Mouse (Mus musculus) limb, embryonic 13.5 days (tissue): Measurements from ENCODE around the gene Olfr391-ps. TPM values are rescaled to one million over a fixed set of nuclear protein-coding genes. Genes with fewer than 3 reads are reported as not detected.

Experiments
- ATAC-seq: fragments of 200-750 bp; cut with Nextera tagmentation; 2 replicates; pipeline ENCODE4 v1.8.0; 2017; ENCODE audit warnings: low read depth, moderate number of reproducible peaks, moderate TSS enrichment; ENCODE audit not compliant: low FRiP score
- H3K27ac ChIP-seq: fragments of 300-500 bp; sonication (generic); 2 replicates; pipeline ENCODE4 v1.5.1; 2015; ENCODE audit warnings: inconsistent platforms, mild to moderate bottlenecking, moderate library complexity
- H3K27me3 ChIP-seq: fragments of 300-500 bp; sonication (generic); 2 replicates; pipeline ENCODE4 v1.6.1; 2015; ENCODE audit warnings: mild to moderate bottlenecking, inconsistent platforms
- H3K36me3 ChIP-seq: fragments of 300-500 bp; sonication (generic); 2 replicates; pipeline ENCODE4 v1.6.1; 2015; ENCODE audit warnings: inconsistent platforms, mild to moderate bottlenecking, moderate library complexity
- H3K4me1 ChIP-seq: fragments of 300-500 bp; sonication (generic); 2 replicates; pipeline ENCODE4 v1.6.1; 2015; ENCODE audit warnings: inconsistent platforms
- H3K4me2 ChIP-seq: fragments of 300-500 bp; sonication (generic); replicated peaks from 2 replicates; pipeline ENCODE4 v1.6.1; 2015; ENCODE audit warnings: inconsistent platforms, mild to moderate bottlenecking, moderate library complexity
- H3K4me3 ChIP-seq: fragments of 300-500 bp; sonication (generic); 2 replicates; pipeline ENCODE4 v1.5.1; 2015; ENCODE audit warnings: moderate library complexity, mild to moderate bottlenecking, inconsistent platforms
- H3K9ac ChIP-seq: fragments of 300-500 bp; sonication (generic); 2 replicates; pipeline ENCODE4 v1.6.1; 2015; ENCODE audit warnings: mild to moderate bottlenecking, inconsistent platforms
- H3K9me3 ChIP-seq: fragments of 300-500 bp; sonication (generic); 2 replicates; pipeline ENCODE4 v1.6.1; 2016; ENCODE audit warnings: inconsistent platforms
- WGBS: fragments of 180-500 bp; shearing (Covaris S2); methylation state at CpG from one replicate; pipeline ENCODE4 v1.1.7; 2015; 5-methylcytosine and 5-hydroxymethylcytosine counted together
- polyA plus RNA-seq: library from polyadenylated mRNA; unstranded; fragments of >200 nt; fragmentation: Nextera tagmentation; extraction: Ambion mirVana; gene quantifications from 2 replicates; pipeline ENCODE4 v1.2.1, GENCODE M21; 2015

Gene Olfr391-ps
- not detected in 2 replicates for polyA plus RNA-seq

DNA sequence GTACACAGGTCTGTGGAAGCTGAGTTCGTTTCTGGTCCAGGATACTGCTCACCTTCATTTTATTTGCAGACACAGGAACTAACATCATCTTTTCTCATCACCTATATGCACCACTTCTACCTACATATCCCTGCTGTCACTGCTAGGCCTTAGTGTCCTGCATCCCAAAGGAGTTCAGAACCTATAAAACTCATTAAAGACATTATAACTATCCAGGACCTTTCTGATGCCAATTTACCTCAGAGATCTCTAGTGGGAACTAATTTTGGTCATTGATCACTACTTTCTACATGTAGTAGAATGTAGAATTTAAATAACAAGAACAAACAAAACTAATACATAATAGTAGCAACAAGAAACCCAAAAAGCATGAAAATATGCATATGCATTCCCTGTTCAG, at the start of gene Olfr391-ps:
Gene Olfr391-ps, minus strand, starts transcription at position 101 of the 400 bp plus-strand sequence.
- 19% methylated on average over 1 of the region's 1 CpGs for WGBS
- H3K27me3 ChIP-seq, result no peaks in the 10 kb centered on the region
- ATAC-seq, result no peak

DNA sequence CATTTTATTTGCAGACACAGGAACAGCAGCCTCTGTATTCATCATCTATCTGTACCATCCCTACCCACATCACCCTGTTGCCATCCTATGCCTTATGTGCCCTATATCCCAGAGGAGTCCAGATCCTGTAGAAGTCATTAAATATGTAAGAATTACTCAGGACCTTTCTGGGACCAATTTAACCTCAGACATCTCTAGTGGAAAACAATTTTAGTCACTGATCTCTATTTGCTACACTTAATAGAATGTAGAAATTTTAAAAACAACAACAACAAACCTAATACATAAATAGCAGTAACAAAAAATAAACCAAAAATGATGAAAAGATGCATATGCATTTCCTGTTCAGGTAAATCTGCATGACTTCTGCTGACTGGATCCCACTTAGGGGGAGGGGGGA, 48.5 kb upstream of the Olfr391-ps start, which contains the start of gene Olfr393:
Gene Olfr393, minus strand, starts transcription at position 101 of the 400 bp plus-strand sequence.
- ATAC-seq, result no peak
- no peak within 1 kb of the TSS for H3K4me2 ChIP-seq
- no peak within 1 kb of the TSS for H3K4me3 ChIP-seq
- H3K36me3 ChIP-seq, result no peaks in the 10 kb centered on the region
- no peak within 1 kb of the TSS for H3K27ac ChIP-seq
- H3K4me1 ChIP-seq, result no peaks in the 10 kb centered on the region
- H3K9me3 ChIP-seq, result peaks cover 4% of the 10 kb centered on the region; the same call in 1 of the 2 replicates
- H3K9ac ChIP-seq, result no peak within 1 kb of the TSS
- no peaks in the 10 kb centered on the region for H3K27me3 ChIP-seq

More for the DNA sequence above, at the start of gene Olfr391-ps:
- Histone ChIP-seq H3K4me1 (no peaks in the 10 kb centered on the region), H3K9me3 (no peaks in the 10 kb centered on the region; the same call in 1 of the 2 replicates), H3K4me3 (no peak within 1 kb of the TSS), H3K27ac (no peak within 1 kb of the TSS), H3K36me3 (no peaks in the 10 kb centered on the region), H3K9ac (no peak within 1 kb of the TSS), H3K4me2 (no peak within 1 kb of the TSS)

DNA sequence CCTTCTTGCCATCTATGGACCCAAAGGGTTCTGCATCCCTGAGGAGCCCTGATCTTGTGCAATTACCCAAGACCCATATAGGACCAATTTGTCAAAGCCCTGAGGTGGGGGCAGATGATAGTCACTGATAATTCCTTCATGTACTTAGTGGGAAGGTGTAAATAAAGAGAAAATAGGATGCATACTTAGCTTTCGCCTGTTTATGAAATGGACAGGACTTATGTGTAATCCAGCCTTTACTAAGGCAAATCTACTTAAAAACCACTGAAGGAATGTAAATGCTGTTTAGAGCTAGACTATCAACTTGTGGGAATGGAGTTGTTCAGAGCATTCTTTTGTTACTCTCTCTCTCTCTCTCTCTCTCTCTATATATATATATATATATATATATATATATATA, 14.1 kb upstream of the Olfr391-ps start, which contains the start of gene Olfr392:
Gene Olfr392, minus strand, starts transcription at position 101 of the 400 bp plus-strand sequence.
- Histone ChIP-seq H3K4me1 (no peaks in the 10 kb centered on the region), H3K4me2 (no peak within 1 kb of the TSS), H3K9ac (no peak within 1 kb of the TSS), H3K4me3 (no peak within 1 kb of the TSS), H3K27me3 (no peaks in the 10 kb centered on the region), H3K27ac (no peak within 1 kb of the TSS), H3K9me3 (0 out of 2 replicates have a peak, but pooled peaks cover 5% of the 10 kb centered on the region), H3K36me3 (no peaks in the 10 kb centered on the region)
- ATAC-seq, result no peak
- 81% methylated on average over 1 of the region's 1 CpGs for whole genome bisulfite sequencing

DNA sequence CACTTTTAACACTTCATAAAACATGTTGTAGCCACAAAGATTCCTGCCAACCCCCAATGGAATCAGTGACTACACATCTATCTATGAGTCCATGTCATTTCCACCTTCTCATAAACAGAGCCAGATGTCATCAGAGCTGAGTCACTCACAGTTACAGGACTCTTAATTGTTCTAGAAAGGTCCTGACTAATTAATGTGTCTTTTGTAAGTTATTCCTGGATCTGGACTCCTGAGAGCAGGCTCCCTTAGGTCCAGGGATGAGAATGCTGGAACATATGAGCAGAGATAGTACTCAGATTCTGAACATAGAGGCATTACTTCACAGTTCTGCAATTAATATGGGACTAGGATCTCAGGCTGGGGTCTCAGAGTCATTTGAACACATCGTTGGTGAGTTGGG, 20.2 kb downstream of the Olfr391-ps start, which contains the start of gene Olfr390:
Gene Olfr390, plus strand, starts transcription at position 301 of the 400 bp plus-strand sequence.
- ATAC-seq, result no peak
- Histone ChIP-seq H3K27ac (no peak within 1 kb of the TSS), H3K36me3 (no peaks in the 10 kb centered on the region), H3K4me3 (no peak within 1 kb of the TSS), H3K9me3 (peaks cover 12% of the 10 kb centered on the region), H3K9ac (no peak within 1 kb of the TSS), H3K4me1 (no peaks in the 10 kb centered on the region), H3K4me2 (no peak within 1 kb of the TSS), H3K27me3 (no peaks in the 10 kb centered on the region)
- 76% methylated on average over 1 of the region's 1 CpGs for WGBS

DNA sequence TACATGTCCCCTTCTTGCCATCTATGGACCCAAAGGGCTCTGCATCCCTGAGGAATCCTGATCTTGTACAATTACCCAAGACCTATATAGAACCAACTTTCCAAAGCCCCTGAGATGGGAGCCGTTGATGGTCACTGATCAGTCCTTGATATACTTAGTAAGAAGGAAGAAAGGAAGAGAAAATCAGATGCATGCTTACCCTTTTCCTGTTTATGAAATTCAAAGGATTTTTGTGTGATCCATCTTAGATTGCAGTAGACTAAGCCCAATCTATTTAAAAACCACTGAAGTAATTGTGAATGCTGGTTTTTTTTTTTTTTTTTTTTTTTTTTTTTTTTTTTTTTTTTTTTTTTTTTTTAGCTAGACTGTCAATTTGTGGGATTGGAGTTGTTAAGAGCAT, 22.2 kb downstream of the Olfr391-ps start, which contains the start of gene Olfr389:
Gene Olfr389, minus strand, starts transcription at position 101 of the 400 bp plus-strand sequence.
- H3K4me1 ChIP-seq, result no peaks in the 10 kb centered on the region
- H3K36me3 ChIP-seq, result no peaks in the 10 kb centered on the region
- no peak within 1 kb of the TSS for H3K27ac ChIP-seq
- no peak for ATAC-seq
- no peak within 1 kb of the TSS for H3K9ac ChIP-seq
- H3K27me3 ChIP-seq, result no peaks in the 10 kb centered on the region
- H3K4me2 ChIP-seq, result no peak within 1 kb of the TSS
- WGBS, result 91% methylated on average over 1 of the region's 1 CpGs
- peaks cover 3% of the 10 kb centered on the region; the same call in 1 of the 2 replicates for H3K9me3 ChIP-seq
- H3K4me3 ChIP-seq, result no peak within 1 kb of the TSS

DNA sequence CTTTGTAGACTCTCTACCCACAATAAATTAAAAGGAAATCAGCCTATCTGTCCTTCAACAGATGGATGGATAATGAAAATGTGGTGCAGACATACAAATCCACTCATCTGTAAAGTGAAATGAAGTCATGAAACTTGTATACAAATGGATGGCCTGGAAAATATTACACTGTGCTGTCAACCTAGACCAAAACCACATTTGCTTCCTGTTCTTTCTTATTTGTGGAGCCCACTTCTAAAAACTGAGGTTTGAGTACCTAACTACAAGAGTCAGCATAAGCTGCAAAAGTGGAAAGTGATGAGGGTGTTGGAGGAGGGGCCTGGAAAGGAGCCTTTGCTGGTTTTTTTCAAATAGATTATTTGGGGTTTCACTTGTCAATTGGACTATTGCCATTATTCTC, 43.7 kb downstream of the Olfr391-ps start:
- Histone ChIP-seq H3K27ac (no peak overlapping the region), H3K4me3 (no peak overlapping the region), H3K36me3 (no peaks in the 10 kb centered on the region), H3K4me2 (no peak overlapping the region), H3K4me1 (no peaks in the 10 kb centered on the region), H3K27me3 (no peaks in the 10 kb centered on the region), H3K9ac (no peak overlapping the region), H3K9me3 (peaks cover 17% of the 10 kb centered on the region)
- ATAC-seq, result no peak

Other genes with a start within 250 kb of the Olfr391-ps start
- not detected in 2 replicates for gene Olfr385, start 210.0 kb downstream of the Olfr391-ps start, polyA plus RNA-seq
- not detected in 2 replicates for gene Olfr384, start 204.5 kb downstream of the Olfr391-ps start, polyA plus RNA-seq
- not detected in 2 replicates for gene Zfp735, start 114.3 kb downstream of the Olfr391-ps start, polyA plus RNA-seq
- not detected in 2 replicates for gene Olfr389, start 22.3 kb downstream of the Olfr391-ps start, polyA plus RNA-seq
- gene Olfr390, start 20.1 kb downstream of the Olfr391-ps start, polyA plus RNA-seq, result not detected in 2 replicates
- not detected in 2 replicates for gene Olfr392, start 14.0 kb upstream of the Olfr391-ps start, polyA plus RNA-seq
- not detected in 2 replicates for gene Olfr393, start 48.4 kb upstream of the Olfr391-ps start, polyA plus RNA-seq
- gene Olfr394, start 87.7 kb upstream of the Olfr391-ps start, polyA plus RNA-seq, result not detected in 2 replicates
- not detected in 2 replicates for gene Olfr395, start 106.2 kb upstream of the Olfr391-ps start, polyA plus RNA-seq
- gene Olfr23, start 133.6 kb upstream of the Olfr391-ps start, polyA plus RNA-seq, result not detected in 2 replicates
- gene Olfr397, start 157.8 kb upstream of the Olfr391-ps start, polyA plus RNA-seq, result not detected in 2 replicates
- not detected in 2 replicates for gene Olfr398, start 187.4 kb upstream of the Olfr391-ps start, polyA plus RNA-seq